Mouse (Mus musculus): ENCODE data around the gene Rgsl1. TPM values are rescaled to one million over a fixed set of nuclear protein-coding genes. Genes with fewer than 3 reads are reported as not detected.
A peak's percentile ranks its signal among the peaks of the same experiment; 100 is the strongest.
"Not testable (repeated sequence)": the region's sequence is repeated elsewhere in the genome, so short reads cannot be mapped to it uniquely, and the experiment has no call there.

Gene Rgsl1
- polyA plus RNA-seq, 1 experiment from 2014 or later, result 0.05 TPM

DNA sequence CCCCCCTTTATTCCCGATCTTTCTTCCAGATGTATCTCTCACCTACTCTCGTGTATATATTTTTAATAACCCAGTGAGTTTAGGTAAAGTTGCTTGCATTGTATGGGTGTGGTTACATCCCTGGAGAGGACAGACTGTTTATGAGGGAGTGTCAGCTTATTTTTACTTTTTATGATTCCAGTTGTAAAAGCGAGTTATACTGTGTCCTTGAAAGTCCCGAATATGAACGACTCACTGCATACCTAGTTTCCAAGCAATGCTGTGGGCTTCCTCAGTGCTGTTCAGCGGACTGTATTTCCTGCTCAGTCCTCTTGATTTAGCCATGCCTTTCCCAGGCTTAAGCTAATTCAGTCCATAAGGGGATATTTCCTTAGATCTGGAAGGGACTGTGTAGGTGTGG is 68.8 kb downstream of the Rgsl1 start:
- Histone ChIP-seq H3K4me3 (ENCODE audit: low read depth, low read length) (no peak overlapping the region), H3K27me3 (ENCODE audit: control insufficient read depth, insufficient read depth, low read length) (no peaks in the 10 kb centered on the region), H3K27ac (replicated peaks) (no peak overlapping the region), H3K9ac (ENCODE audit: low read length) (no peak overlapping the region), H3K4me1 (replicated peaks; ENCODE audit: control insufficient read depth, insufficient read depth) (no peaks in the 10 kb centered on the region), H3K4me2 (replicated peaks; ENCODE audit: low read depth) (no peak overlapping the region), H3K9me3 (ENCODE audit: control insufficient read depth, low read length) (no peaks in the 10 kb centered on the region), H3K36me3 (ENCODE audit: control insufficient read depth, insufficient read depth, low read length) (no peaks in the 10 kb centered on the region)
- ATAC-seq (ENCODE audit: low FRiP score, low TSS enrichment), result no peak
- 65% methylated on average over 6 of the region's 6 CpGs for WGBS
- no peak for TF ChIP-seq EP300 (optimal IDR thresholded peaks at IDR 0.05)
- TF ChIP-seq CTCF (IDR thresholded peaks at IDR 0.05; ENCODE audit: low read depth), result no peak
- no peak for DNase-seq (ENCODE audit: low spot score)

DNA sequence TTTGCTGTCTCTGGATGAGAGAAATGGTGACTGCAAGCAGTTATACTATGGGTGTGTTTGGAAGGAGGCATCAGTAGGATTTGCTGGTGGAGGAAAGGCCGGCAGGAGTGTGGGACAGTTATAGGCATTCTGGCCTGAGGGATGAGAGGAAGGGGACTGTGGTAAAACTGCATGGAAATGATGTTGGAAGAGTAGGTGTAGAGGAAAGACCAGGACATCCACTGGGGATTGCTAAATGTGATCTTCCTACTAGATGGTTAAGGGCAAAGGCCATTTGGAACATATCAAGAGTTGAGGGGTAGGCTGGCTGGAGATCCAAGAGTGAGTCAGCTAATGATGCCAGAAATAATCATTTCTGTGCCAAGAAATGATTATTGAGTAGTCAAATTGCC is 73.2 kb downstream of the Rgsl1 start:
- no peak overlapping the region for H3K4me3 ChIP-seq (ENCODE audit: low read depth, low read length)
- no peak overlapping the region for H3K4me2 ChIP-seq (replicated peaks; ENCODE audit: low read depth)
- 95% methylated on average over 1 of the region's 1 CpGs for WGBS
- H3K9ac ChIP-seq (ENCODE audit: low read length), result no peak overlapping the region
- TF ChIP-seq CTCF (IDR thresholded peaks at IDR 0.05; ENCODE audit: low read depth) (no peak), EP300 (optimal IDR thresholded peaks at IDR 0.05) (no peak)
- H3K36me3 ChIP-seq (ENCODE audit: control insufficient read depth, insufficient read depth, low read length), result no peaks in the 10 kb centered on the region
- H3K4me1 ChIP-seq (replicated peaks; ENCODE audit: control insufficient read depth, insufficient read depth), result no peaks in the 10 kb centered on the region
- H3K27ac ChIP-seq (replicated peaks), result no peak overlapping the region
- H3K9me3 ChIP-seq (ENCODE audit: control insufficient read depth, low read length), result no peaks in the 10 kb centered on the region
- H3K27me3 ChIP-seq (ENCODE audit: control insufficient read depth, insufficient read depth, low read length), result no peaks in the 10 kb centered on the region
- ATAC-seq (ENCODE audit: low FRiP score, low TSS enrichment) (no peak), DNase-seq (ENCODE audit: low spot score) (no peak)

DNA sequence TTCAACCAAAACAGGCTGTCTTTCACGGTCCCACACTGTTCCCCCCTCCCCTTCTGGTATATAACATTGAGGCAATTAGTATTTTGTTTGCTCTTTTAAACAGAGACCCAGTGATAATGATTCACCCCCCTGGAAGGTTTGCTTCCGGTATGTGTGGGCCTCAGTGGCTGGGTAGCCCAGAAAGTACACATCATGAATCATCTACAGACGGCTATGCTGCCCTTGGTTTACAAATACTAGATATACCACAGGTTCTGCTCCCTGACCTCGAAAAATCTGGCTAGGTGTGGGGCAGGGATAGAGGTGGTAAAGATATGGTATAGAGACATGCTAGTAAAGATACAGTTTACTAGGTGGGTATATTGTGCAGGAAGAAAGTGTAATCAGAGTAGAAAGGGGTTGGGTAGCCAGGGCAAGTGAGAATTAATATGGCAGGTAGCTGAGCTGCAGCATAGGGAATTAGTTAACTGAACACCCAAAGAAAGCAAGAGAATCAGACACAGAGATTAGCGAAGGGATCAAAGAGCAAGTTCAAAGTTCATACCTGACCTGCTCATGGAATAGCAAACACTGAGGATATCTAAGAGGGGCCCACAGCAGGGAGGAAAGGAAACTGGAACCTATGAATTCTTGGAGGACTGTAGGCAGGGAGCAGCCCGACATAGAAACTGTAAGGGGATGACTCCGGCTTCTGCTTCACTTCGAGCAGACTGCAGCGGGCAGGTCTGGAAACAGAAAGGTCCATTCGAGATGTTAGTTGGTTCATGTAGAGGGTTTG is 73.8 kb downstream of the Rgsl1 start:
- Histone ChIP-seq H3K9me3 (ENCODE audit: control insufficient read depth, low read length) (no peaks in the 10 kb centered on the region), H3K4me3 (ENCODE audit: low read depth, low read length) (no peak overlapping the region), H3K9ac (ENCODE audit: low read length) (no peak overlapping the region), H3K36me3 (ENCODE audit: control insufficient read depth, insufficient read depth, low read length) (no peaks in the 10 kb centered on the region), H3K4me2 (replicated peaks; ENCODE audit: low read depth) (no peak overlapping the region), H3K4me1 (replicated peaks; ENCODE audit: control insufficient read depth, insufficient read depth) (no peaks in the 10 kb centered on the region), H3K27ac (replicated peaks) (no peak overlapping the region), H3K27me3 (ENCODE audit: control insufficient read depth, insufficient read depth, low read length) (no peaks in the 10 kb centered on the region)
- WGBS, result 51% methylated on average over 10 of the region's 10 CpGs
- ATAC-seq (ENCODE audit: low FRiP score, low TSS enrichment) (peak; percentile 76), DNase-seq (ENCODE audit: low spot score) (peak; percentile 26)
- TF ChIP-seq CTCF (IDR thresholded peaks at IDR 0.05; ENCODE audit: low read depth), result no peak
- TF ChIP-seq EP300 (optimal IDR thresholded peaks at IDR 0.05), result no peak

DNA sequence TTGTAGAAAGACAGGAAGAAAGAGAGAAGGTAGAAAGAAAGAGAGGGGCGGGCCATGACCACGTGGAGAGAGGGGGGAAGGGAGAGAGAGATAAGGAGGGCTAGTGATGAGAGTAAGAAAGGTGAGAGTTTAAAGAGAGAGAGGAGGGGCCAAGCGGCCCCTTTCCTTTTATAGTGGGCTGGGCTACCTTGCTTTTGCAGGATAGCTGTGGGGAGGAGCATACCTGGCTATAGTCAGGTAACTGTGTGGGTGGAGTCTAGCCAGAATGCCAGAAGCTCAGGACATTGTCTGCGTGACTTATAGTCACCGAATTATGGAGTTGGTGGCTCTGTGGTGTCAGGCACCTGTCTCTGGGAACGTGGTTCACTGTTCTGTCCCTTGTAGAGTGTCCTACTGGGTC is 74.4 kb downstream of the Rgsl1 start:
- H3K4me1 ChIP-seq (replicated peaks; ENCODE audit: control insufficient read depth, insufficient read depth); H3K27me3 ChIP-seq (ENCODE audit: control insufficient read depth, insufficient read depth, low read length); H3K9me3 ChIP-seq (ENCODE audit: control insufficient read depth, low read length); H3K9ac ChIP-seq (ENCODE audit: low read length); H3K4me3 ChIP-seq (ENCODE audit: low read depth, low read length); H3K4me2 ChIP-seq (replicated peaks; ENCODE audit: low read depth); H3K36me3 ChIP-seq (ENCODE audit: control insufficient read depth, insufficient read depth, low read length); H3K27ac ChIP-seq (replicated peaks); ATAC-seq (ENCODE audit: low FRiP score, low TSS enrichment); DNase-seq (ENCODE audit: low spot score): not testable (repeated sequence)
- WGBS, result 53% methylated on average over 6 of the region's 6 CpGs

DNA sequence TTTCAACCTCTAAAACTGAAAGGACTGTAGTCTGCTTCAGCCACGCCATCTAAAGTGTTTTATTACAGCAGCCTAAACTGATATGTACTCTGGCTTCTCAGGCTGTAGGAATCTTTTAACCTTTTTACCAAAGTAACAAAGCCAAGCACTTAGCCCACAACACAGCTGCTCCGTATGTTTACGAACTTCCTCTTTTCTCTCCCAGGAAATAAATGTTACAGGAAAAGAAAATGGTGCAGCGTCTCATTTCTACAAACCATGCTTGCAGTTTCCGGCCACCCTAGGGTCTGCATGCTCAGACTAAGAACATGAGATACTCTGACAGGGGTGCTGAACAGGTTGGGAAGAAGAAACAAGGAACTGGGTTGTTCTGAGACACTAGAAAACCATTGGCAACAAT is 75.5 kb downstream of the Rgsl1 start:
- Histone ChIP-seq H3K9me3 (ENCODE audit: control insufficient read depth, low read length) (no peaks in the 10 kb centered on the region), H3K4me2 (replicated peaks; ENCODE audit: low read depth) (no peak overlapping the region), H3K27me3 (ENCODE audit: control insufficient read depth, insufficient read depth, low read length) (no peaks in the 10 kb centered on the region), H3K9ac (ENCODE audit: low read length) (no peak overlapping the region), H3K36me3 (ENCODE audit: control insufficient read depth, insufficient read depth, low read length) (no peaks in the 10 kb centered on the region), H3K4me3 (ENCODE audit: low read depth, low read length) (no peak overlapping the region), H3K4me1 (replicated peaks; ENCODE audit: control insufficient read depth, insufficient read depth) (no peaks in the 10 kb centered on the region), H3K27ac (replicated peaks) (no peak overlapping the region)
- DNase-seq (ENCODE audit: low spot score), result no peak
- 64% methylated on average over 5 of the region's 5 CpGs for WGBS
- TF ChIP-seq CTCF (IDR thresholded peaks at IDR 0.05; ENCODE audit: low read depth), result no peak
- no peak for TF ChIP-seq EP300 (optimal IDR thresholded peaks at IDR 0.05)
- no peak for ATAC-seq (ENCODE audit: low FRiP score, low TSS enrichment)

DNA sequence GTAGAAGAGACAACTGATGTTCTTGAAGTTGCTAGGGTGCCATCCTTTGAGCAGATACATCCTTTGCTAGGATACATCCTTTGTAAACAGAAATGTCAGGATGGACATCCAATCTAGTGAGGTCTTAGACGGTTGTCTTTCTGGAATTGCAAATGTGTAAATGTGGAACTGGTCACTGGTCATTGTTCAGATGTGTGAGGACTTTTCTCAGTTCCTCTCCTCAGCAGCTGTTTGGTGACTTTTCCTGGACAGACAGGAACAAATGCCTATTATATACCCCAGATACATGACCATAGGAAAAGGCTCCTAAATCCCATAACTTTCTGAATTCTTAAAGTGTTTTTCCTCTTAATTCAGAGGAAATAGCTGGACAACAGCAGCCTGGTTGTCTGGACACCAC is 76.7 kb downstream of the Rgsl1 start:
- H3K4me2 ChIP-seq (replicated peaks; ENCODE audit: low read depth), result no peak overlapping the region
- TF ChIP-seq EP300 (optimal IDR thresholded peaks at IDR 0.05) (no peak), CTCF (IDR thresholded peaks at IDR 0.05; ENCODE audit: low read depth) (no peak)
- H3K27me3 ChIP-seq (ENCODE audit: control insufficient read depth, insufficient read depth, low read length), result no peaks in the 10 kb centered on the region
- no peaks in the 10 kb centered on the region for H3K9me3 ChIP-seq (ENCODE audit: control insufficient read depth, low read length)
- H3K27ac ChIP-seq (replicated peaks), result no peak overlapping the region
- WGBS, result 74% methylated on average over 1 of the region's 1 CpGs
- no peaks in the 10 kb centered on the region for H3K4me1 ChIP-seq (replicated peaks; ENCODE audit: control insufficient read depth, insufficient read depth)
- H3K9ac ChIP-seq (ENCODE audit: low read length), result no peak overlapping the region
- H3K4me3 ChIP-seq (ENCODE audit: low read depth, low read length), result no peak overlapping the region
- no peaks in the 10 kb centered on the region for H3K36me3 ChIP-seq (ENCODE audit: control insufficient read depth, insufficient read depth, low read length)
- DNase-seq (ENCODE audit: low spot score) (no peak), ATAC-seq (ENCODE audit: low FRiP score, low TSS enrichment) (no peak)

Measured in stomach, postnatal 0 days (tissue).